Mouse (Mus musculus) ES-E14 (cell line): Measurements from ENCODE around the gene Iqgap2. TPM values are rescaled to one million over a fixed set of nuclear protein-coding genes. Genes with fewer than 3 reads are reported as not detected.
A peak's percentile ranks its signal among the peaks of the same experiment; 100 is the strongest.

Experiments
- DNase-seq: peaks from one replicate; pipeline ENCODE4 v3.0.0-alpha.2; 2013; ENCODE audit warnings: low read depth, low spot score
- H3K27ac ChIP-seq: 2 replicates; pipeline ENCODE4 v1.5.1; 2012; ENCODE audit warnings: low read depth, mild to moderate bottlenecking, low read length, moderate library complexity, mixed read lengths; ENCODE audit not compliant: poor library complexity, insufficient read depth, severe bottlenecking
- H3K36me3 ChIP-seq: 2 replicates; pipeline ENCODE4 v1.6.1; 2012; ENCODE audit warnings: mild to moderate bottlenecking, low read length, moderate library complexity, mixed read lengths; ENCODE audit not compliant: control insufficient read depth, poor library complexity, insufficient read depth, severe bottlenecking
- H3K4me1 ChIP-seq, 2 experiments: fragments of 150-350 bp in 1 of 2; sonication (generic) in 1 of 2; 2 replicates each; pipeline ENCODE4 v1.6.1; 2012; ENCODE audit warnings: low read length in 2 of 2, mild to moderate bottlenecking in 1 of 2, mixed read lengths in 1 of 2; ENCODE audit not compliant: control insufficient read depth in 2 of 2, insufficient read depth in 2 of 2, poor library complexity in 1 of 2
- H3K4me3 ChIP-seq, 2 experiments: fragments of 150-350 bp in 1 of 2; sonication (generic) in 1 of 2; 2 replicates each; pipeline ENCODE4 v1.5.1; 2012; ENCODE audit warnings: low read length in 2 of 2, low read depth in 1 of 2, mild to moderate bottlenecking in 1 of 2, mixed read lengths in 1 of 2; ENCODE audit not compliant: insufficient read depth in 1 of 2, poor library complexity in 1 of 2, severe bottlenecking in 1 of 2
- H3K9ac ChIP-seq: 2 replicates; pipeline ENCODE4 v1.6.1; 2012; ENCODE audit warnings: low read depth, mild to moderate bottlenecking, low read length, mixed read lengths; ENCODE audit not compliant: poor library complexity, insufficient read depth, severe bottlenecking
- H3K9me3 ChIP-seq: fragments of 150-350 bp; sonication (generic); 2 replicates; pipeline ENCODE4 v1.6.1; 2012; ENCODE audit warnings: low read depth, mild to moderate bottlenecking, low read length; ENCODE audit not compliant: control insufficient read depth, insufficient read depth
- CHD2 ChIP-seq: IDR thresholded peaks from 2 replicates; pipeline ENCODE4 v1.6.1; 2014; ENCODE audit warnings: mild to moderate bottlenecking, low read depth, low read length, inconsistent platforms
- HCFC1 ChIP-seq: IDR thresholded peaks from 2 replicates; pipeline ENCODE4 v1.6.1; 2012; ENCODE audit warnings: low read length, inconsistent platforms, borderline replicate concordance; ENCODE audit not compliant: insufficient read depth
- MAFK ChIP-seq: IDR thresholded peaks from 2 replicates; pipeline ENCODE4 v1.6.1; 2014; ENCODE audit warnings: mild to moderate bottlenecking, low read depth, low read length, inconsistent platforms; ENCODE audit not compliant: insufficient read depth
- ZC3H11A ChIP-seq: IDR thresholded peaks from 2 replicates; pipeline ENCODE4 v1.6.1; 2012; ENCODE audit warnings: low read depth, mild to moderate bottlenecking, inconsistent platforms, low read length, borderline replicate concordance
- ZNF384 ChIP-seq: IDR thresholded peaks from 2 replicates; pipeline ENCODE4 v1.6.1; 2012; ENCODE audit warnings: low read depth, low read length, inconsistent platforms
- in situ Hi-C, 2 experiments: fragments of 600-800 bp; cut with MboI; formaldehyde crosslinking; loops; one replicate each; pipeline ENCODE4 v1.15.1; 2025; ENCODE audit warnings: low sequenced_read_pairs in 2 of 2, inconsistent platforms in 1 of 2; ENCODE audit not compliant: unreplicated experiment in 2 of 2
- total RNA-seq: library from RNA; depleted of rRNA; stranded (reverse); fragments of 300-350 nt; gene quantifications from 2 replicates; pipeline ENCODE4 v1.2.3, GENCODE M21; 2012

Iqgap2 gene
- total RNA-seq, 1 experiment: 15.0 TPM

- no peak overlapping the region for H3K4me3 ChIP-seq
- no peaks in the 10 kb centered on the region for H3K9me3 ChIP-seq
- no peak for TF ChIP-seq ZNF384
- no peak for TF ChIP-seq MAFK
- no peak for TF ChIP-seq ZC3H11A
- TF ChIP-seq HCFC1: no peak
- no peak for TF ChIP-seq CHD2
- in situ Hi-C loops: no loop called here
- H3K27ac ChIP-seq: no peak overlapping the region
- H3K4me1 ChIP-seq: no peaks in the 10 kb centered on the region
- no peak for DNase-seq
- peaks cover 2% of the 10 kb centered on the region; the same call in 1 of the 2 replicates for H3K36me3 ChIP-seq
- H3K9ac ChIP-seq: no peak overlapping the region
These were observed 224.5 kb downstream of the Iqgap2 start for GRCm38 (mm10) chr13:95667260-95667659.

- TF ChIP-seq MAFK: no peak
- no peak for DNase-seq
- H3K27ac ChIP-seq: no peak overlapping the region
- H3K4me1 ChIP-seq: 0 out of 4 replicates have a peak, but pooled peaks cover 0 to 3% of the 10 kb centered on the region in 2 experiments
- no peak overlapping the region for H3K9ac ChIP-seq
- H3K9me3 ChIP-seq: no peaks in the 10 kb centered on the region
- in situ Hi-C loops: no loop called here
- H3K4me3 ChIP-seq: no peak overlapping the region
- H3K36me3 ChIP-seq: peaks cover 2% of the 10 kb centered on the region; the same call in 1 of the 2 replicates
These were observed 225.9 kb downstream of the Iqgap2 start for GRCm38 (mm10) chr13:95665644-95666356.

- H3K36me3 ChIP-seq: peaks cover 2% of the 10 kb centered on the region; the same call in 1 of the 2 replicates
- peaks cover 0 to 3% of the 10 kb centered on the region in 2 experiments; a peak in 1 of 4 replicates for H3K4me1 ChIP-seq
- H3K4me3 ChIP-seq: no peak overlapping the region
- H3K9ac ChIP-seq: no peak overlapping the region
- no peaks in the 10 kb centered on the region for H3K9me3 ChIP-seq
- no peak overlapping the region for H3K27ac ChIP-seq
- in situ Hi-C loops: no loop called here
- DNase-seq: no peak
- TF ChIP-seq ZNF384 (no peak), HCFC1 (no peak), CHD2 (no peak), MAFK (no peak), ZC3H11A (no peak)
These were observed 227.9 kb downstream of the Iqgap2 start for GRCm38 (mm10) chr13:95663834-95664233.

GRCm38 (mm10) chr13:95659432-95659831 is 232.3 kb downstream of the Iqgap2 start:
- in situ Hi-C loops: no loop called here
- Histone ChIP-seq H3K9me3 (no peaks in the 10 kb centered on the region), H3K36me3 (no peaks in the 10 kb centered on the region; the same call in 1 of the 2 replicates), H3K4me3 (no peak overlapping the region), H3K27ac (no peak overlapping the region), H3K4me1 (peaks cover 10 to 20% of the 10 kb centered on the region in 2 experiments; a peak in 2 of 4 replicates), H3K9ac (no peak overlapping the region)
- TF ChIP-seq ZC3H11A (no peak), ZNF384 (no peak), CHD2 (no peak), MAFK (no peak)
- DNase-seq: no peak

GRCm38 (mm10) chr13:95657171-95657570 is 234.6 kb downstream of the Iqgap2 start:
- Histone ChIP-seq H3K9me3 (no peaks in the 10 kb centered on the region), H3K9ac (no peak overlapping the region), H3K4me1 (peaks cover 10 to 20% of the 10 kb centered on the region in 2 experiments; a peak in 2 of 4 replicates), H3K36me3 (no peaks in the 10 kb centered on the region; the same call in 1 of the 2 replicates), H3K4me3 (no peak overlapping the region), H3K27ac (peak overlapping the region; percentile 86)
- DNase-seq: peak; percentile 61
- in situ Hi-C loops: no loop called here
- 0 out of 2 replicates have a peak, but pooled peaks have one; percentile 44 for TF ChIP-seq CHD2
- no peak for TF ChIP-seq MAFK
